12 mouse cellular contexts compared by ENCODE assay signal in the genomic region with DNA sequence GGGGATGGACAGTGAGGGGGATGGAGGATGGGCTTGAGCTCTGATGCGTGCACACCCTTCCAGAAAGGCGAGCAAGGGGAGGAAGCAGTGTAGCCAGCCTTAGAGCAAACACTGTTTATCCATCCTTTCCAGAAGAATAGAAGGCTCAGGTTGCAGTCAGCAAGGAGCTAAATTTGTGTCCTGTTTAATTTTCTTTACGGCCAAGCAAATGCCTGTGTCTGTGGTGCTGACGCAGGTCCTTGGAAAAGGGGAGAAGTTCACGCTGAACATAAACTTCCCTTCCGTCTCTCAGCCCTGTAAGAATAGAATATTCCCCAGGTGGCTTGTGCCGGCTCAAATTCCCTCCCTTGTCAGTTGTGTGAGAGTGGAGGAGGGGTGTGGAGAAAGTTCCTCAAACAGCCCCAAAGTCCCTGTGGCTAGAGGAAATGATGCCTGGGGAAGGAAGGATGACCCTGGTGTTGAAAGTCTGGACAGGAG. TPM values are rescaled to one million over a fixed set of nuclear protein-coding genes. Genes with fewer than 3 reads are reported as not detected.
A peak's percentile ranks its signal among the peaks of the same experiment; 100 is the strongest.
DNase-seq lines count a peak whose midpoint lies in the region; ATAC-seq lines count a peak whose summit lies in the region.
"Had no signal": no experiment of that assay in that cellular context is flagged by ENCODE, and none has a peak within 500 bp of the region (broad histone marks: within the 10 kb centered on the region; RNA-seq: fewer than 3 reads in every experiment).

No protein-coding gene starts in this region.

- peak overlapping the region; percentile 76 for H3K27ac ChIP-seq in embryonic facial prominence, embryonic 11.5 days (replicated peaks; ENCODE audit: low read depth, low read length)
- no peak overlapping the region for H3K27ac ChIP-seq in hindbrain, embryonic 13.5 days

- H3K4me1 ChIP-seq in embryonic facial prominence, embryonic 11.5 days (ENCODE audit: control insufficient read depth, insufficient read depth, low read length) = no peaks in the 10 kb centered on the region
- peaks cover 6% of the 10 kb centered on the region; the same call in 1 of the 2 replicates for H3K4me1 ChIP-seq in hindbrain, embryonic 13.5 days (replicated peaks)

- no peak overlapping the region for H3K9ac ChIP-seq in embryonic facial prominence, embryonic 11.5 days (replicated peaks; ENCODE audit: low read length)
- H3K9ac ChIP-seq in hindbrain, embryonic 13.5 days = 0 out of 2 replicates have a peak overlapping the region, but pooled peaks have one; percentile 43
- H3K9ac ChIP-seq: liver, postnatal 0 days had no signal

- H3K4me3 ChIP-seq in embryonic facial prominence, embryonic 11.5 days (ENCODE audit: low read depth, low read length) = no peak overlapping the region
- no peak overlapping the region for H3K4me3 ChIP-seq in hindbrain, embryonic 13.5 days
- H3K4me3 ChIP-seq: erythroblast, embryonic 14.5 days had no signal

- peak; percentile 46; the same call in 1 of the 2 replicates for ATAC-seq in embryonic facial prominence, embryonic 11.5 days (replicated peaks; ENCODE audit: insufficient number of reproducible peaks, low FRiP score, low TSS enrichment, low read depth)
- ATAC-seq in hindbrain, embryonic 13.5 days (ENCODE audit: low FRiP score) = no peak
- no peak for ATAC-seq in monocyte, adult 5-6 weeks (replicated peaks; ENCODE audit: insufficient number of reproducible peaks, low FRiP score, low TSS enrichment, poor library complexity, severe bottlenecking)

- H3K36me3 ChIP-seq in embryonic facial prominence, embryonic 11.5 days (replicated peaks; ENCODE audit: control insufficient read depth, insufficient read depth, low read depth, low read length) = no peaks in the 10 kb centered on the region
- no peaks in the 10 kb centered on the region for H3K36me3 ChIP-seq in hindbrain, embryonic 13.5 days

- H3K4me2 ChIP-seq in embryonic facial prominence, embryonic 11.5 days (ENCODE audit: low read depth, low read length) = no peak overlapping the region
- no peak overlapping the region for H3K4me2 ChIP-seq in hindbrain, embryonic 13.5 days

- no peaks in the 10 kb centered on the region for H3K9me3 ChIP-seq in embryonic facial prominence, embryonic 11.5 days (replicated peaks; ENCODE audit: control insufficient read depth, low read length)
- no peaks in the 10 kb centered on the region for H3K9me3 ChIP-seq in hindbrain, embryonic 13.5 days

- 4% methylated on average over 7 of the region's 7 CpGs for WGBS in embryonic facial prominence, embryonic 11.5 days
- 41% methylated on average over 7 of the region's 7 CpGs for WGBS in hindbrain, embryonic 13.5 days

- DNase-seq in kidney, postnatal 14 days = peak; percentile 19
- no peak for DNase-seq in kidney, adult 18-20 months
- DNase-seq in embryonic facial prominence, embryonic 11.5 days (ENCODE audit: low spot score) = peak; percentile 81
- peak; percentile 48 for DNase-seq in neural tube, embryonic 10.5 days (ENCODE audit: extremely low spot score, low spot score)
- no peak for DNase-seq in thymus, postnatal 14 days
- no peak for DNase-seq in yolk sac, embryonic 10.5 days (ENCODE audit: low spot score)
- DNase-seq: thymus, postnatal 25 days had no signal

- no peaks in the 10 kb centered on the region for H3K27me3 ChIP-seq in embryonic facial prominence, embryonic 11.5 days (ENCODE audit: control insufficient read depth, insufficient read depth, low read length)
- 0 out of 2 replicates have a peak, but pooled peaks cover 3% of the 10 kb centered on the region for H3K27me3 ChIP-seq in hindbrain, embryonic 13.5 days

RNA-seq across cellular contexts. Expression of gene Tgfbi, which starts 24.9 kb away (rescaled TPM):
- 85.8 and 93.6 TPM in 2 replicates for polyA plus RNA-seq in embryonic facial prominence, embryonic 11.5 days (2014; fragmentation: Nextera tagmentation; extraction: Ambion mirVana)
- polyA plus RNA-seq in hindbrain, embryonic 13.5 days (2015; fragmentation: Nextera tagmentation; extraction: Ambion mirVana) = 11.3 and 14.6 TPM in 2 replicates
- 73.8 to 154 TPM (median 152 TPM) in 3 replicates for total RNA-seq in monocyte, adult 5-6 weeks (2017)
- total RNA-seq: MEL had no signal

Comparison
In these comparisons a context has a peak if more than half of its experiments do, and no peak if none do; other contexts are left out.
1. DNase-seq: peak in kidney, postnatal 14 days (single experiment), embryonic facial prominence, embryonic 11.5 days (single experiment) and neural tube, embryonic 10.5 days (single experiment); none in kidney, adult 18-20 months (single experiment), thymus, postnatal 14 days (single experiment) and yolk sac, embryonic 10.5 days (single experiment).